Comparison of ENCODE assay signal across 9 mouse cellular contexts in the genomic region with DNA sequence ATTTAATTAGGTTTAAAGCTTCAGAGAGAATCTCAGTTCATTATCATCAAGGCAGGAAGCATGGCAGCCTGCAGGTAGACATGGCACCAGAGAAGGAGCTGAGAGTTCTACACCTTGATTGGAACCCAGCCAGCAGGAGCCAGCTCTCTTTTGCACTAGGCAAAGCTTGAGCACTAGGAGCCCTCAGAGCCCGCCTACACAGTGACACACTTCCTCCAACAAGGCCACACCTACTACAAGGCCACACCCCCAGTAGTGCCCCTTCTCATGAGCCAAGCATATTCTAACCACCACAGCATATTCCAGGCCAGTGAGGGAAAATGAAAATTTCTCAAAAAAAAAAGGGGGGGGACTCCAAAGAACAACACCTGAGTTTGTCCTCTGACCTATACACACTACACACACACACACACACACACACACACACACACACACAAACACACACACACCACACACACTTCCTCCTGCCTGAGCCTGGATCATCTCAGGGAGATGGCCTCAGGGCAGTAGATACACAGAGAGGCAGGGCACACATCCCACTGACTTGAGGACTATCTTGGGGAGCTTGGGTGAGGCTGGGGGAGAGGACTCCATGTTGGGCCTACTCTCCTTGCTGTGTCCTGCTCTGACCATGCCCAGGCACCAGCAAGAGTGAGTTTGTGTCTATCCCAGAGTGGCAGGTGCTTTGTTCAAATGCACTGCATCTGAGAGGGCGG. TPM values are rescaled to one million over a fixed set of nuclear protein-coding genes. Genes with fewer than 3 reads are reported as not detected.
DNase-seq lines count a peak whose midpoint lies in the region; ATAC-seq lines count a peak whose summit lies in the region.
"Had no signal": no experiment of that assay in that cellular context is flagged by ENCODE, and none has a peak within 500 bp of the region (broad histone marks: within the 10 kb centered on the region; RNA-seq: fewer than 3 reads in every experiment).

No protein-coding gene starts in this region.

- no peak overlapping the region for H3K4me3 ChIP-seq in heart, embryonic 11.5 days (ENCODE audit: low read depth, low read length)
- H3K4me3 ChIP-seq in hindbrain, embryonic 14.5 days (replicated peaks; ENCODE audit: low read length), result no peak overlapping the region
- H3K4me3 ChIP-seq in stomach, embryonic 15.5 days (replicated peaks), result no peak overlapping the region

- H3K9me3 ChIP-seq in heart, embryonic 11.5 days (replicated peaks; ENCODE audit: control insufficient read depth, low read length), result no peaks in the 10 kb centered on the region
- no peaks in the 10 kb centered on the region for H3K9me3 ChIP-seq in hindbrain, embryonic 14.5 days (ENCODE audit: control insufficient read depth, low read length)
- H3K9me3 ChIP-seq in stomach, embryonic 15.5 days, result no peaks in the 10 kb centered on the region

- H3K4me2 ChIP-seq in heart, embryonic 11.5 days, result no peak overlapping the region
- H3K4me2 ChIP-seq in hindbrain, embryonic 14.5 days (replicated peaks), result no peak overlapping the region
- no peak overlapping the region for H3K4me2 ChIP-seq in stomach, embryonic 15.5 days

- WGBS in heart, embryonic 11.5 days (ENCODE audit: insufficient replicate concordance), result 86% methylated on average over 2 of the region's 2 CpGs
- WGBS in hindbrain, embryonic 14.5 days, result 64% methylated on average over 2 of the region's 2 CpGs
- WGBS in stomach, embryonic 15.5 days, result 82% methylated on average over 2 of the region's 2 CpGs

- H3K27ac ChIP-seq in heart, embryonic 11.5 days (ENCODE audit: low read depth, low read length), result 0 out of 2 replicates have a peak overlapping the region, but pooled peaks have one; percentile 15
- H3K27ac ChIP-seq in hindbrain, embryonic 14.5 days, result peak overlapping the region; percentile 46; the same call in 1 of the 2 replicates
- no peak overlapping the region for H3K27ac ChIP-seq in stomach, embryonic 15.5 days

- no peak; the same call in 1 of the 2 replicates for ATAC-seq in heart, embryonic 11.5 days (replicated peaks; ENCODE audit: insufficient number of reproducible peaks, low FRiP score, low TSS enrichment)
- ATAC-seq in hindbrain, embryonic 14.5 days (ENCODE audit: low FRiP score), result no peak
- ATAC-seq in stomach, embryonic 15.5 days (ENCODE audit: insufficient read depth, low FRiP score, low read depth), result 0 out of 2 replicates have a peak, but pooled peaks have one; percentile 1

- no peaks in the 10 kb centered on the region for H3K36me3 ChIP-seq in heart, embryonic 11.5 days (ENCODE audit: control insufficient read depth, insufficient read depth, low read length)
- no peaks in the 10 kb centered on the region for H3K36me3 ChIP-seq in hindbrain, embryonic 14.5 days (replicated peaks; ENCODE audit: control insufficient read depth, insufficient read depth)
- H3K36me3 ChIP-seq in stomach, embryonic 15.5 days, result no peaks in the 10 kb centered on the region

- no peaks in the 10 kb centered on the region for H3K27me3 ChIP-seq in heart, embryonic 11.5 days (ENCODE audit: control insufficient read depth, insufficient read depth, low read length)
- H3K27me3 ChIP-seq in hindbrain, embryonic 14.5 days (ENCODE audit: control insufficient read depth, insufficient read depth, low read length), result no peaks in the 10 kb centered on the region
- H3K27me3 ChIP-seq in stomach, embryonic 15.5 days (replicated peaks), result no peaks in the 10 kb centered on the region

- H3K4me1 ChIP-seq in heart, embryonic 11.5 days (ENCODE audit: control insufficient read depth, insufficient read depth, low read length), result 0 out of 2 replicates have a peak, but pooled peaks cover 2% of the 10 kb centered on the region
- peaks cover 15% of the 10 kb centered on the region; the same call in 1 of the 2 replicates for H3K4me1 ChIP-seq in hindbrain, embryonic 14.5 days (replicated peaks; ENCODE audit: control insufficient read depth, insufficient read depth, low read length)
- H3K4me1 ChIP-seq in stomach, embryonic 15.5 days, result peaks cover 4% of the 10 kb centered on the region; the same call in 1 of the 2 replicates

- no peak overlapping the region for H3K9ac ChIP-seq in heart, embryonic 11.5 days (ENCODE audit: low read depth, low read length)
- no peak overlapping the region for H3K9ac ChIP-seq in hindbrain, embryonic 14.5 days
- H3K9ac ChIP-seq in stomach, embryonic 15.5 days, result no peak overlapping the region

- no peak for DNase-seq in heart, adult 8-10 months (ENCODE audit: low spot score)
- peak; percentile 34 to 47 for DNase-seq in right cerebral cortex, postnatal 10 days (ENCODE audit: low spot score in 2 of 2)
- DNase-seq in right cerebral cortex, adult 2 months (ENCODE audit: low spot score in 2 of 2), result no peak
- DNase-seq in hindbrain, embryonic 14.5 days (ENCODE audit: low spot score), result no peak
- no peak for DNase-seq in gastrocnemius, adult 8-10 months (ENCODE audit: low spot score in 2 of 2)
- DNase-seq in gastrocnemius, postnatal 10 days, result no peak

RNA-seq across cellular contexts. Expression of gene Fcnb, which starts 16.7 kb away (rescaled TPM):
- 0.19 TPM in 1 of 2 replicates, not detected in the other for polyA plus RNA-seq in heart, embryonic 11.5 days (2014; fragmentation: Nextera tagmentation; extraction: Ambion mirVana)
- not detected for total RNA-seq in heart, adult 8-10 months (2022)
- polyA plus RNA-seq in hindbrain, embryonic 14.5 days (2014; fragmentation: Nextera tagmentation; extraction: Ambion mirVana), result 0.54 TPM in 1 of 2 replicates, not detected in the other
- polyA plus RNA-seq in stomach, embryonic 15.5 days (2015; fragmentation: Nextera tagmentation; extraction: Ambion mirVana), result 2.4 and 3.3 TPM in 2 replicates
- not detected for total RNA-seq in gastrocnemius, adult 8-10 months (2022)
- total RNA-seq in gastrocnemius, postnatal 10 days (2021), result under 1 TPM in 1 of 2 experiments, not detected in 1; 0.45 TPM
- polyA plus RNA-seq: gonadal fat pad, adult 2 months had no signal

Comparison
In these comparisons a context has a peak if more than half of its experiments do, and no peak if none do; other contexts are left out.
1. DNase-seq: peak in right cerebral cortex, postnatal 10 days (2 of 2); none in heart, adult 8-10 months (single experiment), right cerebral cortex, adult 2 months (0 of 2), hindbrain, embryonic 14.5 days (single experiment), gastrocnemius, adult 8-10 months (0 of 2) and gastrocnemius, postnatal 10 days (single experiment).